Mouse (Mus musculus): Measurements from ENCODE around the gene Unc5a. TPM values are rescaled to one million over a fixed set of nuclear protein-coding genes. Genes with fewer than 3 reads are reported as not detected.
A peak's percentile ranks its signal among the peaks of the same experiment; 100 is the strongest.

The Unc5a gene
- polyA plus RNA-seq, 1 experiment from 2014 or later = 15.7 TPM

DNA sequence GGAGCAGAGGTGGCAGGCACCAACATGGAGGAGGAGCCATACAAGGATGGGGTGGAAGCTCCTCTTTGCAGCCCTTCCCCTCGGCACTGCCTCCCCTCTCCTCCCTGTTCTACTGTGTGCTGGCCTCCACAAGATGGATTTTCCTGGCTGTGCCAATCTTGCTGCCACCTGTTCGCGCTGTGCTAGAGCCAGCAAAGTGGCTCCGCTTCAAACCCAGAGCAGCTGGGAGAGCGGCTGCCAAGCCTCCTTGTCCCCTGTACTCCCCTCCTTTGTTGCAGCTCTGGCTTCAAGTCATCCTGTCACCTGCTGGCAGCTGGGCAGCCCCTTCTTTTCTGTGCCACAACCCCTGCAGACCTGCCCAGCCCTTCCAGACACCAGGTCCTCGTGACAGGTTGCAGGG, 13.0 kb upstream of the Unc5a start:
- H3K4me2 ChIP-seq = no peak overlapping the region
- H3K27me3 ChIP-seq (replicated peaks) = 0 out of 2 replicates have a peak, but pooled peaks cover 3% of the 10 kb centered on the region
- no peaks in the 10 kb centered on the region for H3K9me3 ChIP-seq
- no peak overlapping the region for H3K4me3 ChIP-seq
- no peak overlapping the region for H3K27ac ChIP-seq
- ATAC-seq (replicated peaks) = peak; percentile 46; the same call in 1 of the 2 replicates
- 61% methylated on average over 6 of the region's 6 CpGs for WGBS
- peaks cover 10% of the 10 kb centered on the region; the same call in 1 of the 2 replicates for H3K4me1 ChIP-seq
- H3K9ac ChIP-seq = no peak overlapping the region
- no peaks in the 10 kb centered on the region for H3K36me3 ChIP-seq (replicated peaks)

DNA sequence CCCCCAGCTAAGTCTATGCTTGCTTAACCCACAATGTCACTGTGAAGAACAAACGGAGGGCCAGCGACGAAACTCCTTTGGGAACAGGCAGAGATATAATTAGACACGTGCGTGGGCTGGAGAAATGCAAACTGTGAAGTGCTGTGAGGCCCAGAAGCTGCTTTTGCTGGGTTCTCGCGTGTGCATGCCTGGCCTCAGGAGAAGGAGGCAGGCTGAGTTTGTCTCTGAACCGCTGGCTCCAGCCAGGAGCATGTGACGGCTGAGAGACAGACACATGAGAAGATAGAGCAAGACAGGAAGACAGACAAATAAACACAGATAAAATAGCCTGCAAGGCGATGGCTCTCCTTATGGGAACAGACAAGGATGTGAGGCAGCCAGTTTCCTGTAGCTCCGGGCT, 11.3 kb upstream of the Unc5a start:
- Histone ChIP-seq H3K9ac (no peak overlapping the region), H3K27me3 (replicated peaks) (0 out of 2 replicates have a peak, but pooled peaks cover 3% of the 10 kb centered on the region), H3K4me1 (peaks cover 2% of the 10 kb centered on the region; the same call in 1 of the 2 replicates), H3K27ac (no peak overlapping the region), H3K9me3 (no peaks in the 10 kb centered on the region), H3K4me3 (no peak overlapping the region), H3K4me2 (no peak overlapping the region), H3K36me3 (replicated peaks) (no peaks in the 10 kb centered on the region)
- WGBS = 45% methylated on average over 11 of the region's 11 CpGs
- ATAC-seq (replicated peaks) = no peak

DNA sequence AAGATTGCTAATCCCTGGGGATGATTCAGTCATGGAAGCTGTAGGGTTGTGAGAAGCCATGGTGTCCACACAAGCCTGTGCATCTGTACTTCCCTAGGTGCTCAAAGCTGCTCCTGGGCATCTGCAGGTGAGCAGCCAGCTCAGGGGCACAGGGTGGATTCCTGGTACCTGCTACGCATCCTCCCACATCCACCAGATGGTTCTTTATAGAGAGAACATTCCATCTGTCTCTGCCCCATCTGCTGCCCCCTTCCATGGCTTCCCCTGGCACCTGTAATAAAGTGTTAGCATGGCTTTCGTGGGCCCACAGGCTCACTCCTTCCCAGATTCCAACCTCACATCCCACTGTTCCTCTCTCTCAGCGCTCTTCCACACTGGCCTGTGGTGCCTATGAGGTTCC, 10.7 kb upstream of the Unc5a start:
- Histone ChIP-seq H3K9ac (no peak overlapping the region), H3K36me3 (replicated peaks) (no peaks in the 10 kb centered on the region), H3K4me2 (no peak overlapping the region), H3K27ac (no peak overlapping the region), H3K4me1 (no peaks in the 10 kb centered on the region; the same call in 1 of the 2 replicates), H3K9me3 (no peaks in the 10 kb centered on the region), H3K27me3 (replicated peaks) (0 out of 2 replicates have a peak, but pooled peaks cover 3% of the 10 kb centered on the region), H3K4me3 (no peak overlapping the region)
- 89% methylated on average over 3 of the region's 3 CpGs for WGBS
- ATAC-seq (replicated peaks) = no peak

DNA sequence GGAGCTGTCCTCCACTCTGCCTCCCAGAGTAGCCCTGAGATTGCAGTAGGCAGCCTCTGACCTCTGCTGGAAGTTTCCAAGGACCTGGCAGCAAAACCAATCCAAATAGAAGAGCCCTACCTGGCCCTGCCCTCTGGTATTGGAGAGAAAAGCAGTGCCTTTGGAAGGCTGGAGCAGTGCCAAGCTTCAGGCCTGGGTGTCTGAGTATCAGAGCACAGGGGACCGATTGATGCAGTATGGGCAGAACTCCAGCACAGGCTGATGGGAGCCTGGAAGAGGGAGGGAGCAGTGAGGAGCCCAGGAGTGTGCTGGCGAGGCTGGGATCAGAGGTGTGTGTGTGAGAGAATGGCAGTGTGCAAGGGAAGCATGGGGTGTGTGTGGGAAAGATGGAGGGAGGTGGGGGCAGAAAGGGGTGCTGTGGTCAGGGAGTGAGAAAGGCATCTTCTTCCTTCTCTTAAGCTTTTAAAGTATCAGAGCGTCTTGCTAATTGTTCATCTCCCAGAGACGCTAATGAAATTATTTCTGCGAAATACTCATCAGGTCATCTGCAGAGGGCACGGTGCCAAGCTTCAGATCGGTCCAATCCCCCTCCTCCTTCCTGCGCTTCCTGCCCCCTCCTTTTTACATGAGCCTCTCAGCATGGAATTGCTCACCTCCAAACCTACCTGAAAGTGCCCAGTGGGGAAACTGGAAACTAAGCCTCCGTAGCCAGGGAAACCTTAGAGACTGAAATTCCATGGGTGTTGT, 4.6 kb upstream of the Unc5a start:
- Histone ChIP-seq H3K36me3 (replicated peaks) (no peaks in the 10 kb centered on the region), H3K27ac (peak overlapping the region; percentile 31; the same call in 1 of the 2 replicates), H3K4me1 (peaks cover 24% of the 10 kb centered on the region), H3K9me3 (no peaks in the 10 kb centered on the region), H3K9ac (peak overlapping the region; percentile 16; the same call in 1 of the 2 replicates), H3K27me3 (replicated peaks) (peaks cover 22% of the 10 kb centered on the region), H3K4me2 (no peak overlapping the region), H3K4me3 (no peak overlapping the region)
- 35% methylated on average over 9 of the region's 9 CpGs for WGBS
- no peak for ATAC-seq (replicated peaks)

DNA sequence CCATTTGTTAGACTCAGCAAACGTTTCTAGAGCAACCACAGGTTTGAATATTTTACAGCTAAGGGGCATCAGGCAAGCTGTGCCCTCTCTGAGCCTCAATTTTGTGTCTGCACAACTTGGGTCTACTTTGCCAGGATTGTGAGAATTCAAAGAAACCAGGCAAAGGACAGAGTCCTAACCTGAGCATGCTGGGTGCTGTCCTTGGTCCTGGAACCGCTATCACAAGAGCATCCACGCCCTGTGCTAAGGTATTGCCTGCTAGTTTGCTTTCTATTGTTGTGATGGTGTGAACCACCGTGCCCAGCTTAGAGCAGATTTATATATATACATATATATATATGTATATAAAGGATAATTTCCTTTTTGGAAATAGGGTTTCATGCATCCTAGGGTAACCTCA, 3.9 kb upstream of the Unc5a start:
- no peak for ATAC-seq (replicated peaks)
- Histone ChIP-seq H3K27ac (no peak overlapping the region), H3K4me2 (no peak overlapping the region), H3K27me3 (replicated peaks) (peaks cover 22% of the 10 kb centered on the region), H3K9ac (no peak overlapping the region), H3K4me1 (peaks cover 28% of the 10 kb centered on the region), H3K36me3 (replicated peaks) (no peaks in the 10 kb centered on the region), H3K9me3 (no peaks in the 10 kb centered on the region), H3K4me3 (no peak overlapping the region)
- 10% methylated on average over 4 of the region's 4 CpGs for WGBS

DNA sequence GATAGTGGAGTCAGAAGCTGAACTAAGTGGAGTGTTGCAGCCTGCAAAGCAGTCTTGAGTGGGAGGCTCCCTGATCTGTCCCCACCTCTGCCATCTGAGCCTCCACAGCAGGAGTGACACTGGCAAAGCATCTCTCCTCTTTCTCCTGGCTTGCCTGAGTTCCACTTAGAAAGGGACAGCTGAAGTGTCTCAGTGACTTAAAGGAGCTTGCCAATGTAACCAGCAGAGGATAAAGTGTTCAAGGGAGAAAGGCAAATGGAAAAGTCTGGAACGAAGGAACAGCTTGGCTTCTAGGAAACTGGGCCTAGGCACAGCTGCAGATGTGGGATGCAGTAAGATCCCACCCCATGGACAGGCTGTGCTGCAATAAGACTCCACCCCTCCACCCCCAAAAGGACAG, 2.8 kb upstream of the Unc5a start:
- Histone ChIP-seq H3K27ac (no peak overlapping the region), H3K27me3 (replicated peaks) (peaks cover 27% of the 10 kb centered on the region), H3K4me1 (peaks cover 39% of the 10 kb centered on the region), H3K36me3 (replicated peaks) (no peaks in the 10 kb centered on the region), H3K4me3 (no peak overlapping the region), H3K4me2 (no peak overlapping the region), H3K9ac (no peak overlapping the region), H3K9me3 (no peaks in the 10 kb centered on the region)
- no peak for ATAC-seq (replicated peaks)
- 83% methylated on average over 1 of the region's 1 CpGs for WGBS

DNA sequence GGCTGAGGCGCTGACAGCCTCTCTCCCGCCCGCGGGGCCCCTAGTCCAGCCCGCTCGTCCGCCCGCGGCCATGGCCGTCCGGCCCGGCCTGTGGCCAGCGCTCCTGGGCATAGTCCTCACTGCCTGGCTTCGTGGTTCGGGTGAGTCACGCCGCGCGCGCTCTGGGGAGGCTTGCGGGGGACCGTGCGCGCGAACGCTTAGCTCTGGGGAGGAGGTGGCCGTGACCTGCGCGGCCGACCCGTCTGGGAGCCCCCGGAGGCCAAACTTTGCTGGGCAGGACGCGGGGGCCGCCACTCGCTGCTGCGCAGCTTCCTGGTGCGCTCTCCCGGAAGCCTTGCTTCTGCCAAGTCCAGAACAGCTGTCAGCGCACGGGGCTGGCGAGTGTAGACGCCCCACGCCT, 381 bp downstream of the Unc5a start:
- Histone ChIP-seq H3K4me3 (peak overlapping the region; percentile 69), H3K9ac (peak overlapping the region; percentile 70), H3K4me1 (peaks cover 50% of the 10 kb centered on the region), H3K27ac (peak overlapping the region; percentile 88), H3K27me3 (replicated peaks) (peaks cover 41% of the 10 kb centered on the region), H3K4me2 (peak overlapping the region; percentile 98), H3K9me3 (no peaks in the 10 kb centered on the region), H3K36me3 (replicated peaks) (no peaks in the 10 kb centered on the region)
- peak; percentile 19; the same call in 1 of the 2 replicates for ATAC-seq (replicated peaks)
- WGBS = under 1% methylated on average over 44 of the region's 44 CpGs

DNA sequence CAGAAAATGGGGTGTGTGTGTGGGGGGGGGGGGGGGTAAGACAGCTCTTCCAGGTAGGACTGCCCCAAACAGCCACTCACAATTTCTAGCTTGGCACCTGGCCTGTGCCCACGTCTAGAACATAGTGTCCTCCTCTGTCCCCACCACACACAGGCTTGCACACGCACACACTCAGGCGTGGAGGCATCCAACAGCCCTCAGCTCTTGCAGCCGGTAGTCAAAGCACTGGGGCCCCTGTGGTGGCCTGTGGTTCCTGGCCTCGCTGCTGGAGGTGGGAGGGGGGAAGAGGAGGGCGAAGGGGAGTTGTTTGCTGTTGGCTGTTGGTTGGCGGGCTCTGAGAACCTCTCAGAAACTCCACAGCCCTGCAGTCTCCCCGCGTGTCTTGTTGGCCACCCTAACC, 920 bp downstream of the Unc5a start:
- Histone ChIP-seq H3K9ac (peak overlapping the region; percentile 70), H3K27me3 (replicated peaks) (peaks cover 39% of the 10 kb centered on the region), H3K36me3 (replicated peaks) (no peaks in the 10 kb centered on the region), H3K27ac (no peak overlapping the region), H3K4me2 (peak overlapping the region; percentile 98), H3K9me3 (no peaks in the 10 kb centered on the region), H3K4me1 (peaks cover 48% of the 10 kb centered on the region), H3K4me3 (peak overlapping the region; percentile 69)
- WGBS = 2% methylated on average over 9 of the region's 9 CpGs
- ATAC-seq (replicated peaks) = peak; percentile 28; the same call in 1 of the 2 replicates

DNA sequence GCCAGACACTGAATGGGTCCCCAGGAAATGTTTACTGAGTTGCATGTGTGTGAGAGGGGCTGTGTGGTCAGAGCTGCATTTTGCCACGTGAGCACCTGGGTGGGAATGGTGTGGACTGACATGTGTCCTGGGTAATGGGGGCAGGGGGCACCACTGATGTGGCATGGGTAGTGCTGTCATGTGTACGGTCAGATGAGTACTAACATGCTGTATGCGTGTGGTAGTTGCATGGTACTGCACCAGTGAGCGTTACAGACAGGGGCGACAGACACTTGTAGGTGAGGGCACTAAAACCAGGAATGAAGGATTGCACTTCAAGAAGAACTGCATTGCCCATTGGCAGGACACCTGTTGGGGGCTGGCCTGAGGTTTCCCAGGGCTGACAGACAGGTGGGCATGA, 2.0 kb downstream of the Unc5a start:
- no peak for ATAC-seq (replicated peaks)
- H3K9ac ChIP-seq = peak overlapping the region; percentile 70; the same call in 1 of the 2 replicates
- peaks cover 34% of the 10 kb centered on the region for H3K27me3 ChIP-seq (replicated peaks)
- 42% methylated on average over 5 of the region's 5 CpGs for WGBS
- peak overlapping the region; percentile 69 for H3K4me3 ChIP-seq
- no peaks in the 10 kb centered on the region for H3K9me3 ChIP-seq
- H3K27ac ChIP-seq = no peak overlapping the region
- peak overlapping the region; percentile 98 for H3K4me2 ChIP-seq
- H3K4me1 ChIP-seq = peaks cover 56% of the 10 kb centered on the region
- H3K36me3 ChIP-seq (replicated peaks) = no peaks in the 10 kb centered on the region

DNA sequence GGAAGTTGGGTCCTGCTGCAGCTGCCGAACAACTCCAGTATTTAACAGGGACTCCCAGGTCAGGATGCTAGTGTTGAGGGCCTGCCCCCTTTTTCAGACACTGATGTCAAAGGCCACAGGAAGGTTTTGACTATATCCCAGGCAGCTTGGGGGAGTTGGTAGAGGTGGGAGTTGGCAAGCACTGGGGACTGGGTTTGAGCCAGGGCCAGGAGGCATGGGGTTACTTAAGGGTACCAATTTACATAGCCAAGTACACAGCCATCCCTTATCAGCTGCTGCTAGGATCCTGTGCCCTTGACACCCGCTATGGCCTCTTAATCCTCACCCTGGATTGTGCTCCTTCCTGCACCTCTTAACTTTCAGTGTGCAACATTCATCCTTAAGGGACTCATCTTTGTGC, 5.5 kb downstream of the Unc5a start:
- Histone ChIP-seq H3K27me3 (replicated peaks) (peaks cover 34% of the 10 kb centered on the region), H3K9ac (no peak overlapping the region), H3K36me3 (replicated peaks) (no peaks in the 10 kb centered on the region), H3K4me1 (peaks cover 66% of the 10 kb centered on the region), H3K27ac (peak overlapping the region; percentile 76; the same call in 1 of the 2 replicates), H3K4me3 (no peak overlapping the region), H3K4me2 (peak overlapping the region; percentile 64; the same call in 1 of the 2 replicates), H3K9me3 (no peaks in the 10 kb centered on the region)
- ATAC-seq (replicated peaks) = no peak
- 62% methylated on average over 2 of the region's 2 CpGs for WGBS

DNA sequence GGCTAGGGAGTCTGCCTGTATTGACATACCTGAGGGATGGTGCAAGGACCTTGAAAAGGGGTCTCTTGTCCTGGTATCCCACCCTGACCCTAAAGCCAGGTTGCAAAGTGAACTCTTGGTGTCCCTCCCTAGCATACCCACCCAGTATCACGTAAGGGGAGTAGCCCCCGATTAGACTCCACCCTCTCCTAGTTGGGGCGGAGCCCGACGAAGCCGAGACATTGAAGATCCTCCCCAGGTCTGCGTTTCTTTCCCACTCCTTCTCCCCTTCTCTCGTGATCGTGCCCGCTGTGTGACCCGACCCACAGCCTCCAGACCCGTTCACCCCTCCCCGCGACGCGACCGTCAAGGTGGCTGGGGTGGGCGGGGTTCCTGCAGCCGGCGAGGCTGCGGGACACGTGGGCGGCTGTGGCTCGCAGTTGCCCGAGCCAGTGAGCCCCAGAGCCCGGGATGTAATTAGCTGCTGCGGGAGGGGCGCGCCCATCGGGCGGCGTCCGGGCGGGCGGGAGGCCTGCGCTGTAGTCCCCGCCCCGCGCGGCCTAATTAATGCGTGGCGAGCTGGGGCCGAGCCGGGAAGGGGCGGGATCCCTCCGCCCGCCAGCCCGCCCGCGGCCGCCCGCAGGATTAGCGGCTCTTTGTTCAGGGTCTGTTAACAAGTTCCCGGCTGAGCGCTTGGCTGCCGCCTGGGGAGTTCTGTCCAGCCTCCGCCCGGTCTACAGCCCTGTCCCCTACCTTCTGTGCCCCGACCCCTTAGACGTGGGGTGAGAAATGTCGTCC, 6.7 kb downstream of the Unc5a start:
- Histone ChIP-seq H3K27ac (peak overlapping the region; percentile 76), H3K36me3 (replicated peaks) (no peaks in the 10 kb centered on the region), H3K27me3 (replicated peaks) (peaks cover 34% of the 10 kb centered on the region), H3K4me2 (peak overlapping the region; percentile 64), H3K9me3 (no peaks in the 10 kb centered on the region), H3K4me1 (peaks cover 61% of the 10 kb centered on the region), H3K4me3 (peak overlapping the region; percentile 40), H3K9ac (peak overlapping the region; percentile 56)
- peak; percentile 76 for ATAC-seq (replicated peaks)
- WGBS = under 1% methylated on average over 58 of the region's 61 CpGs

DNA sequence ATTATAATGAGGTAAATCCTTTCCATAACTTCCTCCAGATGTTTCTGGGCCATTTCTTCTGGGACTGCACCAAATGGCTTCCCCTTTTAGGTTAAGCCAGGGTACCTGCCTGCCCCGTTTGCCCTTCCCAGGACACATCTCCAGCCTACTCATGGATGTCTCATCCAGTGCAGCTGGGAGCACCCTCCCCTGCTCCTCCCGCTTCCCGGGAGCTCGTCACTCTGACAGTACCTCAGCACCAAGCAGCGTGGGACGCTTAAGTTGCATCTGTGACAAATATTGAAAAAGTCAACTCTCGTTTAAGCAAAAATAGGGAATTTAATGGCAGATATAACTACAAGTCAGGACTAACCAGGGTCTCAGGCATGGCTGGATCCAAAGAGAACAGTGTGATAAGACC, 8.1 kb downstream of the Unc5a start:
- Histone ChIP-seq H3K36me3 (replicated peaks) (no peaks in the 10 kb centered on the region), H3K27me3 (replicated peaks) (peaks cover 25% of the 10 kb centered on the region), H3K4me2 (no peak overlapping the region), H3K9ac (no peak overlapping the region), H3K27ac (no peak overlapping the region), H3K4me3 (no peak overlapping the region), H3K4me1 (peaks cover 48% of the 10 kb centered on the region), H3K9me3 (no peaks in the 10 kb centered on the region)
- no peak for ATAC-seq (replicated peaks)
- WGBS = 65% methylated on average over 7 of the region's 7 CpGs
